Mouse (Mus musculus): ENCODE data around the gene Zfp53. TPM values are rescaled to one million over a fixed set of nuclear protein-coding genes. Genes with fewer than 3 reads are reported as not detected.

Zfp53 gene
- polyA plus RNA-seq, 1 experiment from 2014 or later: 10.9 TPM

GRCm38 (mm10) chr17:21516201-21517129 lies 27.7 kb downstream of the Zfp53 start:
- ATAC-seq: peak; percentile 93
- Histone ChIP-seq H3K4me2 (ENCODE audit: low read length) (peak overlapping the region; percentile 69), H3K9ac (ENCODE audit: low read depth, low read length) (peak overlapping the region; percentile 59), H3K36me3 (ENCODE audit: control insufficient read depth, insufficient read depth, low read length) (no peaks in the 10 kb centered on the region), H3K27me3 (ENCODE audit: control insufficient read depth, insufficient read depth, low read depth, low read length) (no peaks in the 10 kb centered on the region), H3K4me3 (ENCODE audit: low read depth, low read length) (peak overlapping the region; percentile 48), H3K9me3 (replicated peaks; ENCODE audit: control insufficient read depth, low read length, poor library complexity, severe bottlenecking) (no peaks in the 10 kb centered on the region), H3K4me1 (ENCODE audit: control insufficient read depth, insufficient read depth, low read length) (0 out of 2 replicates have a peak, but pooled peaks cover 4% of the 10 kb centered on the region), H3K27ac (ENCODE audit: low read length) (peak overlapping the region; percentile 80)
- WGBS: under 1% methylated on average over 37 of the region's 37 CpGs

- Histone ChIP-seq H3K4me2 (ENCODE audit: low read length) (peak overlapping the region; percentile 69), H3K4me3 (ENCODE audit: low read depth, low read length) (peak overlapping the region; percentile 48), H3K36me3 (ENCODE audit: control insufficient read depth, insufficient read depth, low read length) (no peaks in the 10 kb centered on the region), H3K9me3 (replicated peaks; ENCODE audit: control insufficient read depth, low read length, poor library complexity, severe bottlenecking) (no peaks in the 10 kb centered on the region), H3K4me1 (ENCODE audit: control insufficient read depth, insufficient read depth, low read length) (0 out of 2 replicates have a peak, but pooled peaks cover 4% of the 10 kb centered on the region), H3K27me3 (ENCODE audit: control insufficient read depth, insufficient read depth, low read depth, low read length) (no peaks in the 10 kb centered on the region), H3K27ac (ENCODE audit: low read length) (peak overlapping the region; percentile 80), H3K9ac (ENCODE audit: low read depth, low read length) (peak overlapping the region; percentile 59; the same call in 1 of the 2 replicates)
- WGBS: 35% methylated on average over 4 of the region's 4 CpGs
- no peak for ATAC-seq
Observed at GRCm38 (mm10) chr17:21517130-21517671, 28.4 kb downstream of the Zfp53 start.

- H3K9me3 ChIP-seq (replicated peaks; ENCODE audit: control insufficient read depth, low read length, poor library complexity, severe bottlenecking): no peaks in the 10 kb centered on the region
- ATAC-seq: no peak
Observed at GRCm38 (mm10) chr17:21526270-21526669, 37.5 kb downstream of the Zfp53 start.

GRCm38 (mm10) chr17:21530645-21531330 lies 42.0 kb downstream of the Zfp53 start:
- WGBS: 61% methylated on average over 5 of the region's 5 CpGs
- Histone ChIP-seq H3K4me1 (ENCODE audit: control insufficient read depth, insufficient read depth, low read length) (peaks cover 19% of the 10 kb centered on the region), H3K9ac (ENCODE audit: low read depth, low read length) (no peak overlapping the region), H3K27ac (ENCODE audit: low read length) (no peak overlapping the region), H3K9me3 (replicated peaks; ENCODE audit: control insufficient read depth, low read length, poor library complexity, severe bottlenecking) (no peaks in the 10 kb centered on the region), H3K4me2 (ENCODE audit: low read length) (no peak overlapping the region), H3K27me3 (ENCODE audit: control insufficient read depth, insufficient read depth, low read depth, low read length) (no peaks in the 10 kb centered on the region), H3K4me3 (ENCODE audit: low read depth, low read length) (no peak overlapping the region), H3K36me3 (ENCODE audit: control insufficient read depth, insufficient read depth, low read length) (no peaks in the 10 kb centered on the region)
- no peak for ATAC-seq

More at GRCm38 (mm10) chr17:21526270-21526669, 37.5 kb downstream of the Zfp53 start:
- no peak overlapping the region for H3K27ac ChIP-seq (ENCODE audit: low read length)
- H3K27me3 ChIP-seq (ENCODE audit: control insufficient read depth, insufficient read depth, low read depth, low read length): no peaks in the 10 kb centered on the region
- H3K4me2 ChIP-seq (ENCODE audit: low read length): no peak overlapping the region
- no peak overlapping the region for H3K4me3 ChIP-seq (ENCODE audit: low read depth, low read length)
- peaks cover 3% of the 10 kb centered on the region; the same call in 1 of the 2 replicates for H3K4me1 ChIP-seq (ENCODE audit: control insufficient read depth, insufficient read depth, low read length)
- no peaks in the 10 kb centered on the region for H3K36me3 ChIP-seq (ENCODE audit: control insufficient read depth, insufficient read depth, low read length)
- H3K9ac ChIP-seq (ENCODE audit: low read depth, low read length): no peak overlapping the region

GRCm38 (mm10) chr17:21531621-21532020 lies 42.8 kb downstream of the Zfp53 start:
- 74% methylated on average over 5 of the region's 5 CpGs for WGBS
- Histone ChIP-seq H3K4me3 (ENCODE audit: low read depth, low read length) (peak overlapping the region; percentile 89), H3K27ac (ENCODE audit: low read length) (peak overlapping the region; percentile 95), H3K4me2 (ENCODE audit: low read length) (peak overlapping the region; percentile 74), H3K4me1 (ENCODE audit: control insufficient read depth, insufficient read depth, low read length) (peaks cover 19% of the 10 kb centered on the region), H3K36me3 (ENCODE audit: control insufficient read depth, insufficient read depth, low read length) (no peaks in the 10 kb centered on the region), H3K9me3 (replicated peaks; ENCODE audit: control insufficient read depth, low read length, poor library complexity, severe bottlenecking) (no peaks in the 10 kb centered on the region), H3K9ac (ENCODE audit: low read depth, low read length) (peak overlapping the region; percentile 96), H3K27me3 (ENCODE audit: control insufficient read depth, insufficient read depth, low read depth, low read length) (no peaks in the 10 kb centered on the region)
- ATAC-seq: no peak

- Histone ChIP-seq H3K4me3 (ENCODE audit: low read depth, low read length) (peak overlapping the region; percentile 89), H3K4me1 (ENCODE audit: control insufficient read depth, insufficient read depth, low read length) (peaks cover 19% of the 10 kb centered on the region), H3K36me3 (ENCODE audit: control insufficient read depth, insufficient read depth, low read length) (no peaks in the 10 kb centered on the region), H3K9ac (ENCODE audit: low read depth, low read length) (peak overlapping the region; percentile 96), H3K4me2 (ENCODE audit: low read length) (peak overlapping the region; percentile 74), H3K9me3 (replicated peaks; ENCODE audit: control insufficient read depth, low read length, poor library complexity, severe bottlenecking) (no peaks in the 10 kb centered on the region), H3K27ac (ENCODE audit: low read length) (peak overlapping the region; percentile 95), H3K27me3 (ENCODE audit: control insufficient read depth, insufficient read depth, low read depth, low read length) (no peaks in the 10 kb centered on the region)
- peak; percentile 88 for ATAC-seq
- WGBS: under 1% methylated on average over 54 of the region's 54 CpGs
Observed at GRCm38 (mm10) chr17:21532101-21532951, 43.5 kb downstream of the Zfp53 start.

GRCm38 (mm10) chr17:21533961-21534360 lies 45.2 kb downstream of the Zfp53 start:
- WGBS: 94% methylated on average over 1 of the region's 1 CpGs
- Histone ChIP-seq H3K4me2 (ENCODE audit: low read length) (no peak overlapping the region), H3K9me3 (replicated peaks; ENCODE audit: control insufficient read depth, low read length, poor library complexity, severe bottlenecking) (no peaks in the 10 kb centered on the region), H3K27ac (ENCODE audit: low read length) (no peak overlapping the region), H3K9ac (ENCODE audit: low read depth, low read length) (no peak overlapping the region), H3K4me1 (ENCODE audit: control insufficient read depth, insufficient read depth, low read length) (peaks cover 19% of the 10 kb centered on the region), H3K4me3 (ENCODE audit: low read depth, low read length) (no peak overlapping the region), H3K27me3 (ENCODE audit: control insufficient read depth, insufficient read depth, low read depth, low read length) (no peaks in the 10 kb centered on the region), H3K36me3 (ENCODE audit: control insufficient read depth, insufficient read depth, low read length) (no peaks in the 10 kb centered on the region)
- no peak for ATAC-seq

GRCm38 (mm10) chr17:21534460-21535095 lies 45.8 kb downstream of the Zfp53 start:
- Histone ChIP-seq H3K36me3 (ENCODE audit: control insufficient read depth, insufficient read depth, low read length) (no peaks in the 10 kb centered on the region), H3K4me1 (ENCODE audit: control insufficient read depth, insufficient read depth, low read length) (peaks cover 19% of the 10 kb centered on the region), H3K4me2 (ENCODE audit: low read length) (no peak overlapping the region; the same call in 1 of the 2 replicates), H3K27me3 (ENCODE audit: control insufficient read depth, insufficient read depth, low read depth, low read length) (no peaks in the 10 kb centered on the region), H3K27ac (ENCODE audit: low read length) (no peak overlapping the region), H3K9ac (ENCODE audit: low read depth, low read length) (no peak overlapping the region), H3K4me3 (ENCODE audit: low read depth, low read length) (no peak overlapping the region), H3K9me3 (replicated peaks; ENCODE audit: control insufficient read depth, low read length, poor library complexity, severe bottlenecking) (no peaks in the 10 kb centered on the region)
- peak; percentile 47 for ATAC-seq
- 21% methylated on average over 4 of the region's 4 CpGs for WGBS
